Comparison of ENCODE assay signal across 13 mouse cellular contexts in genomic region chr9:33849623-33850022, GRCm38 (mm10).
"Had no signal": no experiment of that assay in that cellular context is flagged by ENCODE, and none has a peak within 500 bp of the region (broad histone marks: within the 10 kb centered on the region; RNA-seq: fewer than 3 reads in every experiment).

No protein-coding gene starts in this region.

- H3K4me2 ChIP-seq: liver, embryonic 13.5 days; midbrain, embryonic 12.5 days had no signal

- DNase-seq: kidney, adult 18-20 months; kidney, adult 9 months; kidney, postnatal 14 days; layer of hippocampus, adult 9-11 months; liver, embryonic 13.5 days; lung, adult 2 months; lung, postnatal 14 days; lung, postnatal 4 days; thymus, adult 18-20 months; thymus, postnatal 36 days had no signal

- H3K4me1 ChIP-seq: liver, embryonic 13.5 days; midbrain, embryonic 12.5 days had no signal

- H3K4me3 ChIP-seq: layer of hippocampus, adult 2 months; left cerebral cortex, adult 2 months; liver, embryonic 13.5 days; midbrain, embryonic 12.5 days had no signal

- H3K9me3 ChIP-seq: liver, embryonic 13.5 days; midbrain, embryonic 12.5 days had no signal

- H3K9ac ChIP-seq: liver, embryonic 13.5 days; midbrain, embryonic 12.5 days had no signal

- H3K27ac ChIP-seq: layer of hippocampus, adult 2 months; left cerebral cortex, adult 2 months; liver, embryonic 13.5 days; midbrain, embryonic 12.5 days had no signal

- H3K27me3 ChIP-seq: liver, embryonic 13.5 days; midbrain, embryonic 12.5 days had no signal

- H3K36me3 ChIP-seq: liver, embryonic 13.5 days; midbrain, embryonic 12.5 days had no signal
